In genomic region chr14:119027130-119027529, GRCm38 (mm10) we compare ENCODE assay signal across 8 mouse cellular contexts.
DNase-seq lines count a peak whose midpoint lies in the region; ATAC-seq and TF ChIP-seq lines count a peak whose summit lies in the region.

No protein-coding gene starts in this region.

- POLR2A ChIA-PET in Patski (lab: Charles Lee) = interaction anchor here (0.7 kb wide), 1 partner anchor 11 kb away, joined by 3 read pairs; no protein-coding TSS in a partner anchor

- H3K36me3 ChIP-seq in kidney, embryonic 16.5 days (ENCODE audit: insufficient read depth, low read length) = peaks cover 21% of the 10 kb centered on the region
- H3K36me3 ChIP-seq in liver, embryonic 15.5 days (replicated peaks) = 0 out of 2 replicates have a peak, but pooled peaks cover 3% of the 10 kb centered on the region

- peak; percentile 92 for ATAC-seq in Patski
- ATAC-seq in granulocyte monocyte progenitor cell, adult 5-6 weeks (replicated peaks; ENCODE audit: poor library complexity, severe bottlenecking) = peak; percentile 98
- peak; percentile 75; the same call in 1 of the 2 replicates for ATAC-seq in kidney, embryonic 16.5 days (ENCODE audit: low FRiP score, low TSS enrichment)
- ATAC-seq in liver, embryonic 15.5 days (ENCODE audit: insufficient read depth) = peak; percentile 60; the same call in 1 of the 2 replicates

- no peak overlapping the region for H3K4me3 ChIP-seq in kidney, embryonic 16.5 days (ENCODE audit: low read length)
- H3K4me3 ChIP-seq in liver, embryonic 15.5 days (replicated peaks) = no peak overlapping the region

- no peak overlapping the region for H3K4me2 ChIP-seq in kidney, embryonic 16.5 days (replicated peaks; ENCODE audit: low read depth, low read length)
- H3K4me2 ChIP-seq in liver, embryonic 15.5 days = no peak overlapping the region

- WGBS in kidney, embryonic 16.5 days = 49% methylated on average over 4 of the region's 4 CpGs
- 21% methylated on average over 4 of the region's 4 CpGs for WGBS in liver, embryonic 15.5 days (ENCODE audit: insufficient replicate concordance)

- DNase-seq in CD4-positive, CD25-positive, alpha-beta regulatory T cell, adult 2 months (ENCODE audit: low read depth, low spot score) = peak; percentile 91
- no peak for DNase-seq in Patski (ENCODE audit: low read depth, low spot score)
- DNase-seq in cerebellum, postnatal 25 days = peak; percentile 43 to 66
- DNase-seq in retina, postnatal 1 day = peak; percentile 76
- DNase-seq in thymus, postnatal 4 days = peak; percentile 82

- no peak overlapping the region for H3K9ac ChIP-seq in kidney, embryonic 16.5 days (replicated peaks; ENCODE audit: low read length)
- no peak overlapping the region for H3K9ac ChIP-seq in liver, embryonic 15.5 days

- TF ChIP-seq CTCF in Patski (IDR thresholded peaks at IDR 0.05) = peak; percentile 92

- H3K27me3 ChIP-seq in Patski = no peaks in the 10 kb centered on the region
- no peaks in the 10 kb centered on the region for H3K27me3 ChIP-seq in kidney, embryonic 16.5 days (ENCODE audit: insufficient read depth, low read length)
- H3K27me3 ChIP-seq in liver, embryonic 15.5 days = no peaks in the 10 kb centered on the region

- in situ Hi-C loops in Patski (cut with MboI; ENCODE audit: low pct_unique_long_range_greater_than_20kb) = no loop called here

- CTCF ChIA-PET in Patski (lab: Charles Lee) = interaction anchor here (0.7 to 3.3 kb wide), 11 partner anchors 9 to 207 kb away, joined by 3 to 25 read pairs (median 5); no protein-coding TSS in a partner anchor

- H3K4me1 ChIP-seq in kidney, embryonic 16.5 days (ENCODE audit: insufficient read depth, low read length) = no peaks in the 10 kb centered on the region
- H3K4me1 ChIP-seq in liver, embryonic 15.5 days (replicated peaks) = no peaks in the 10 kb centered on the region

- no peak overlapping the region for H3K27ac ChIP-seq in kidney, embryonic 16.5 days (ENCODE audit: low read length)
- H3K27ac ChIP-seq in liver, embryonic 15.5 days (replicated peaks) = no peak overlapping the region

- no peaks in the 10 kb centered on the region for H3K9me3 ChIP-seq in kidney, embryonic 16.5 days (ENCODE audit: low read length)
- no peaks in the 10 kb centered on the region for H3K9me3 ChIP-seq in liver, embryonic 15.5 days (replicated peaks)
